Mouse (Mus musculus) G1E (cell line): ENCODE measurements around the gene Fibcd1.

Experiments used
- CTCF ChIP-seq: IDR thresholded peaks from 2 replicates; pipeline ENCODE4 v1.5.1; 2012; ENCODE audit warnings: low read depth, low read length, inconsistent platforms, mixed read lengths
- TAL1 ChIP-seq: conservative IDR thresholded peaks from 2 replicates; pipeline ENCODE4 v1.6.1; 2012; ENCODE audit warnings: low read depth, low read length, inconsistent platforms, mixed read lengths

DNA sequence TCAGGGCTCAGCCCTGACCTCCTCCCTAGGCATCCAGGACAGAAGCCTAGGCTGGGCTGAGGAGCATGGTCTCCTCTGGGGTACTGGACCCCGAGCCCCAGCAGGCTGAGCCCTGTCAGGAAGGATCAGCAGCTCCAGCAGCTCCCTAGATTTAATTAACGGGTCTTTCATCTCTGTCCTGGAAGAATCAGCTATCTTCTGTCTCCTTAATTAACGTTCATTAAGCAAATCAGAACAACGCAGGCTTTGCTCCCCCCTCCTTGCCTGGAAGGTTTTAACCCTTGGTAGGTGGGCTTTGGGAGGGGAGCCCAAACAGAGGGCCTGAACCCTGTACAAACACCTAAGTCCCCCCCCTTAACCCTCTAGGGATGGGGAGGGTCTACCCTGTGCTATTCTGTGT is 37.3 kb upstream of the Fibcd1 start:
- no peak for TF ChIP-seq CTCF
- TF ChIP-seq TAL1, result no peak
